Mouse (Mus musculus) heart, embryonic 12.5 days (tissue): ENCODE data around the gene Myadm. TPM values are rescaled to one million over a fixed set of nuclear protein-coding genes. Genes with fewer than 3 reads are reported as not detected.

ENCODE experiments used
- ATAC-seq: fragments of 200-750 bp; cut with Nextera tagmentation; 2 replicates; pipeline ENCODE4 v1.8.0; 2017; ENCODE audit warnings: moderate TSS enrichment, moderate library complexity; ENCODE audit not compliant: insufficient number of reproducible peaks, low FRiP score
- H3K27ac ChIP-seq: fragments of 300-500 bp; sonication (generic); 2 replicates; pipeline ENCODE4 v1.5.1; 2016; ENCODE audit warnings: mild to moderate bottlenecking, moderate library complexity; ENCODE audit not compliant: poor library complexity, severe bottlenecking
- H3K27me3 ChIP-seq: fragments of 300-500 bp; sonication (generic); replicated peaks from 2 replicates; pipeline ENCODE4 v1.6.1; 2016; ENCODE audit warnings: mild to moderate bottlenecking, moderate library complexity
- H3K36me3 ChIP-seq: fragments of 300-500 bp; sonication (generic); 2 replicates; pipeline ENCODE4 v1.6.1; 2016; ENCODE audit warnings: mild to moderate bottlenecking, moderate library complexity
- H3K4me1 ChIP-seq: fragments of 300-500 bp; sonication (generic); replicated peaks from 2 replicates; pipeline ENCODE4 v1.6.1; 2016; ENCODE audit warnings: mild to moderate bottlenecking
- H3K4me2 ChIP-seq: fragments of 300-500 bp; sonication (generic); 2 replicates; pipeline ENCODE4 v1.6.1; 2016; ENCODE audit warnings: mild to moderate bottlenecking, moderate library complexity
- H3K4me3 ChIP-seq: fragments of 300-500 bp; sonication (generic); 2 replicates; pipeline ENCODE4 v1.5.1; 2016; ENCODE audit warnings: mild to moderate bottlenecking
- H3K9ac ChIP-seq: fragments of 300-500 bp; sonication (generic); 2 replicates; pipeline ENCODE4 v1.6.1; 2016; ENCODE audit warnings: mild to moderate bottlenecking, moderate library complexity
- H3K9me3 ChIP-seq: fragments of 300-500 bp; sonication (generic); replicated peaks from 2 replicates; pipeline ENCODE4 v1.6.1; 2016; ENCODE audit warnings: mild to moderate bottlenecking, moderate library complexity
- WGBS: fragments of 180-500 bp; shearing (Covaris S2); methylation state at CpG from one replicate; pipeline ENCODE4 v1.1.7; 2016; 5-methylcytosine and 5-hydroxymethylcytosine counted together
- polyA plus RNA-seq: library from polyadenylated mRNA; unstranded; fragments of >200 nt; fragmentation: Nextera tagmentation; extraction: Ambion mirVana; gene quantifications from 2 replicates; pipeline ENCODE4 v1.2.1, GENCODE M21; 2016

Myadm gene
- polyA plus RNA-seq, 1 experiment from 2014 or later = 186 TPM

DNA sequence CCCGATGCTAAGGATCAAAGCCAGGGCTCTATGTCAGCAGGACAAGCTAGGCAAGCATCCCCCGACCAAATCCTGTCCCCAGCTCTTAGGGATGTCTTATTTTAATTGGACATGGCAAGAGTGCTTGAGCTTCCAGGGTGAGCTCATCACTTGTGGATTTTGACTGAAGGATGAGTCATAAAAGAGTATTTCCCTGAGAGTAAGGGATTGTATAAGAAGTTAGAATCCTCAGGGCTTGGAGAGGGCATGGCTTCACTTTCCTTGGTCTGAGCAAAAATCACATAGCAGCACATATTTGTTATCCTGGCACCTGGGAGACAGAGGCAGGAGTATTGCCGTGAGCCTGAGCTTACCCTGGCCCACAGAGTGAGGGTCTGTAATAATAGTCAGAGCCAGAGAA is 32.0 kb downstream of the Myadm start:
- ATAC-seq = no peak
- Histone ChIP-seq H3K4me1 (no peaks in the 10 kb centered on the region), H3K9me3 (no peaks in the 10 kb centered on the region), H3K4me2 (no peak overlapping the region), H3K4me3 (no peak overlapping the region), H3K27ac (no peak overlapping the region), H3K9ac (no peak overlapping the region), H3K27me3 (0 out of 2 replicates have a peak, but pooled peaks cover 4% of the 10 kb centered on the region), H3K36me3 (no peaks in the 10 kb centered on the region)
- 54% methylated on average over 3 of the region's 3 CpGs for WGBS

- H3K4me1 ChIP-seq = no peaks in the 10 kb centered on the region
- ATAC-seq = no peak
- H3K36me3 ChIP-seq = no peaks in the 10 kb centered on the region
- H3K9me3 ChIP-seq = no peaks in the 10 kb centered on the region
- WGBS = 76% methylated on average over 1 of the region's 1 CpGs
- H3K9ac ChIP-seq = no peak overlapping the region
- H3K4me2 ChIP-seq = no peak overlapping the region
- H3K4me3 ChIP-seq = no peak overlapping the region
- 0 out of 2 replicates have a peak, but pooled peaks cover under 1% of the 10 kb centered on the region for H3K27me3 ChIP-seq
- no peak overlapping the region for H3K27ac ChIP-seq
These were observed 34.9 kb downstream of the Myadm start for GRCm38 (mm10) chr7:3323826-3324225.

- Histone ChIP-seq H3K4me3 (no peak overlapping the region), H3K4me2 (no peak overlapping the region), H3K4me1 (peaks cover 10% of the 10 kb centered on the region; the same call in 1 of the 2 replicates), H3K27ac (no peak overlapping the region), H3K27me3 (peaks cover 36% of the 10 kb centered on the region), H3K36me3 (no peaks in the 10 kb centered on the region), H3K9ac (no peak overlapping the region), H3K9me3 (no peaks in the 10 kb centered on the region)
- ATAC-seq = no peak
- 51% methylated on average over 4 of the region's 4 CpGs for WGBS
These were observed 39.1 kb downstream of the Myadm start for GRCm38 (mm10) chr7:3327961-3328360.

- 18% methylated on average over 31 of the region's 31 CpGs for WGBS
- H3K4me1 ChIP-seq = peaks cover 12% of the 10 kb centered on the region; the same call in 1 of the 2 replicates
- no peak overlapping the region for H3K27ac ChIP-seq
- H3K27me3 ChIP-seq = peaks cover 52% of the 10 kb centered on the region
- no peak overlapping the region for H3K9ac ChIP-seq
- no peak for ATAC-seq
- H3K4me2 ChIP-seq = peak overlapping the region; percentile 45
- no peak overlapping the region for H3K4me3 ChIP-seq
- H3K36me3 ChIP-seq = no peaks in the 10 kb centered on the region
- H3K9me3 ChIP-seq = no peaks in the 10 kb centered on the region
These were observed 41.1 kb downstream of the Myadm start for GRCm38 (mm10) chr7:3329776-3330546.

DNA sequence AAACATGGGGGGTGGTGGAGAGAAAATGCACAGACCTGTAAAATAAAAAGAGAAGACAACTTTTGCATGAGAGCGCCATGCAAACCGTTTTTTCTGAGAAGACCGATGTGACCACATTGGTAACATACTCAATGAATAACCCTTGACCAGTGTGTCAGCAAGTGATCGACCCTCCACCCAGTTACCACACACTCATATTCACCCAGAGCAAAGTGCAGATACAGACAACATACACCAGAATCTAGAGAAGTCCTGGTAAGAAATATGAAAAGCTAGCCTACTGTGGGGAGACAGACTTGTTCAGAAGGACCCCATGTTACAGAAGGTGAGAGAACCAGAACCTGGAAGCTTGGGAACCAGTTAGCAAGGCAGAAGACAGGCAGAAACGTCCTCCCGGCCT is 42.3 kb downstream of the Myadm start:
- 0 out of 2 replicates have a peak overlapping the region, but pooled peaks have one; percentile 66 for H3K4me3 ChIP-seq
- H3K27ac ChIP-seq = no peak overlapping the region
- WGBS = 51% methylated on average over 6 of the region's 6 CpGs
- ATAC-seq = no peak
- H3K9ac ChIP-seq = no peak overlapping the region
- peak overlapping the region; percentile 83 for H3K4me2 ChIP-seq
- H3K27me3 ChIP-seq = peaks cover 56% of the 10 kb centered on the region
- H3K4me1 ChIP-seq = peaks cover 12% of the 10 kb centered on the region; the same call in 1 of the 2 replicates
- no peaks in the 10 kb centered on the region for H3K9me3 ChIP-seq
- no peaks in the 10 kb centered on the region for H3K36me3 ChIP-seq

- peak; percentile 86 for ATAC-seq
- peak overlapping the region; percentile 49; the same call in 1 of the 2 replicates for H3K9ac ChIP-seq
- no peaks in the 10 kb centered on the region for H3K9me3 ChIP-seq
- no peak overlapping the region for H3K27ac ChIP-seq
- no peaks in the 10 kb centered on the region for H3K36me3 ChIP-seq
- H3K4me1 ChIP-seq = peaks cover 12% of the 10 kb centered on the region; the same call in 1 of the 2 replicates
- peaks cover 61% of the 10 kb centered on the region for H3K27me3 ChIP-seq
- peak overlapping the region; percentile 83 for H3K4me2 ChIP-seq
- H3K4me3 ChIP-seq = peak overlapping the region; percentile 66
- WGBS = under 1% methylated on average over 27 of the region's 27 CpGs
These were observed 42.8 kb downstream of the Myadm start for GRCm38 (mm10) chr7:3331581-3332223.

- H3K9me3 ChIP-seq = no peaks in the 10 kb centered on the region
- peak overlapping the region; percentile 66 for H3K4me3 ChIP-seq
- peak overlapping the region; percentile 49; the same call in 1 of the 2 replicates for H3K9ac ChIP-seq
- H3K27ac ChIP-seq = no peak overlapping the region
- H3K4me1 ChIP-seq = peaks cover 12% of the 10 kb centered on the region; the same call in 1 of the 2 replicates
- no peak for ATAC-seq
- peak overlapping the region; percentile 83 for H3K4me2 ChIP-seq
- H3K27me3 ChIP-seq = peaks cover 62% of the 10 kb centered on the region
- no peaks in the 10 kb centered on the region for H3K36me3 ChIP-seq
- WGBS = under 1% methylated on average over 4 of the region's 4 CpGs
These were observed 43.3 kb downstream of the Myadm start for GRCm38 (mm10) chr7:3332224-3332615.

DNA sequence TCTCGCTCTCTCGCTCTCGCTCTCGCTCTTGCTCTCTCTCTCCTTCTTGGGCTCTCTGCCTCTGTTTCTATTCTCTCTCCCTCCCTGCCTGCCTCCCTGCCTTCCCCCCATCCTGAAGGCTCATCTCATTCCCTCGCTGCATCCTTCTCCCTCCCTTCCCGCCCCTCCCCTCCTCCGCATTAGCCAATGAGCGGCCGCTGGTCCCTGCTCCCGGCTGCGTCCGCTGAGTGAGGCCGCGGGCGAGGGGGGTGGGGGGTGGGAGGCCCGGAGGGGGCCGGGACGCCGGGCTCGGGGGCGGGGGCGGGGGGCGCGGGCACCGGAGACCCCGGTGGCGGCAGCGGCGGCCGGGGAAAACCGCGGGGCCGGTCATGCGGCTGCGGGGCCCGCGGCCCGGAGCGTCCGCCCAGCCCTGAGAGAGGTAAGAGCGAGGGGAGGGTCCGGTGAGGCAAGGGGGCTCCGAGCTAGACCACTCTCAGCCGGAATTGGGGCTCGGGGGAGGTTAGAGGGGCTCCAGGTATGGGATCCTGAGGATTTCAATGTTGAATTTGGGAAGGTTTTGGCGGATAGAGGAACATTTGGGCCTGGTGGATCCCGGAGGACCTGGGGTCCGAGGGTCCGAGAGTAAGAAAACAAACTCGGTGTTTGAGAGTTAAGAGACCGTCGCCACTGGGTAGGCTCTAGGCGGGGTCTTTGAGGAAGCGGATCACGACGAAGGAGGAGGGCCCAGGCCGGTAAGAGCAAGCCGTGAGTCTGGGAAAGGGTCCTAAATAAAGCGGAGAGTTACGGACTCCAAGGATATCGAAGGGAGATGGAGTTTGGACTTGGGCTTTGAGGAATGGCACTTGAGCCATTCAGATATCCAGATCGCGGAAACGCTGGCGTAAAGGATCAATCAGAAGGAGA is 44.0 kb downstream of the Myadm start, which contains the start of gene Cacng7:
Gene Cacng7, plus strand, starts transcription at position 337 of the 903 bp plus-strand sequence.
- 1% methylated on average over 65 of the region's 65 CpGs for whole genome bisulfite sequencing
- Histone ChIP-seq H3K9me3 (no peaks in the 10 kb centered on the region), H3K4me2 (peak within 1 kb of the TSS; percentile 83), H3K36me3 (no peaks in the 10 kb centered on the region), H3K9ac (peak within 1 kb of the TSS; percentile 62), H3K4me3 (peak within 1 kb of the TSS; percentile 66), H3K27me3 (peaks cover 62% of the 10 kb centered on the region), H3K27ac (no peak within 1 kb of the TSS), H3K4me1 (peaks cover 12% of the 10 kb centered on the region; the same call in 1 of the 2 replicates)
- no peak for ATAC-seq

DNA sequence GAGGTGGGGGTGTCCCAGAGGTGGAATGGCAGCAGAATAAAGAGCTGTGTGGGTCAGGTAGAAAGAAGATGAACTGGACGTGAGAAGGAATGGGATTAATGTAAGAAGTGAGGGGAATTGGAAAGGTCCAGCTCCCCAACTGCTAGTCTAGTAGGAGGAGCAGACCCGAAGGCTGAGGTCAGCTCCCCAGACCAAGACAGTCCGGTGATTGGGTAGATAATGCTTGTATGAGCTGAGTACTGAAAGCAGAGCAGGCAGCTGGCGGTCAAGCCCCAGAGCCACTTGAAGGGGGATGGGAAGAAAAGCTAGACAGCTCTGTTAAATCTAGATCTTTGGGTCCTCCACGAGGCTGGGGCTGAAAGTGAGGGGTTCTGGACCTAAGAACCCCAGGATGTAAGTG is 44.7 kb downstream of the Myadm start:
- no peak for ATAC-seq
- peaks cover 62% of the 10 kb centered on the region for H3K27me3 ChIP-seq

DNA sequence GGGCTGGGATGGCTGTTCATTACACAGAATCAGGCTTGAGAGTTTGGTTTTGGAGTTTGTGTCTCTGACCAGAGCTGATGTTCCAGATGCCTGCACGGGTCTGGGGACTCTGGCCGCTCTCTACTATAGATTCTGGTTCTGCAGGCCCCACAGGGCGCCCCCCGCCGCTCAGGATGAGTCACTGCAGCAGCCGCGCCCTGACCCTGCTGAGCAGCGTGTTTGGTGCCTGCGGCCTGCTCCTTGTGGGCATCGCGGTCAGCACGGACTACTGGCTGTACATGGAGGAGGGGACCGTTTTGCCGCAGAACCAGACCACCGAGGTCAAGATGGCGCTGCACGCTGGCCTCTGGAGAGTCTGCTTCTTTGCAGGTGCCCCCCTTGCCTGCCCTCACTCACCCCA is 47.5 kb downstream of the Myadm start:
- Histone ChIP-seq H3K4me2 (no peak overlapping the region), H3K27ac (no peak overlapping the region), H3K4me3 (no peak overlapping the region), H3K9me3 (no peaks in the 10 kb centered on the region), H3K27me3 (peaks cover 39% of the 10 kb centered on the region), H3K4me1 (peaks cover 12% of the 10 kb centered on the region; the same call in 1 of the 2 replicates), H3K9ac (no peak overlapping the region), H3K36me3 (no peaks in the 10 kb centered on the region)
- 57% methylated on average over 17 of the region's 17 CpGs for WGBS
- ATAC-seq = no peak

More for the DNA sequence above, 44.7 kb downstream of the Myadm start:
- Histone ChIP-seq H3K9ac (peak overlapping the region; percentile 62; the same call in 1 of the 2 replicates), H3K4me3 (peak overlapping the region; percentile 66), H3K4me2 (peak overlapping the region; percentile 83), H3K9me3 (no peaks in the 10 kb centered on the region), H3K36me3 (no peaks in the 10 kb centered on the region), H3K4me1 (peaks cover 12% of the 10 kb centered on the region; the same call in 1 of the 2 replicates), H3K27ac (no peak overlapping the region)
- WGBS = 12% methylated on average over 5 of the region's 5 CpGs
